Mouse (Mus musculus) ZHBTc4 (cell line): ENCODE data around the gene Ppfia1.
A peak's percentile ranks its signal among the peaks of the same experiment; 100 is the strongest.

Experiments used
- DNase-seq: peaks from one replicate; pipeline ENCODE4 v3.0.0-alpha.2; 2011; ENCODE audit warnings: low read depth, low spot score

Ppfia1 gene

GRCm38 (mm10) chr7:144553237-144554122, at the start of gene Ppfia1:
Gene Ppfia1 (minus strand): TSS chr7:144553729.
- peak; percentile 97 for DNase-seq

DNA sequence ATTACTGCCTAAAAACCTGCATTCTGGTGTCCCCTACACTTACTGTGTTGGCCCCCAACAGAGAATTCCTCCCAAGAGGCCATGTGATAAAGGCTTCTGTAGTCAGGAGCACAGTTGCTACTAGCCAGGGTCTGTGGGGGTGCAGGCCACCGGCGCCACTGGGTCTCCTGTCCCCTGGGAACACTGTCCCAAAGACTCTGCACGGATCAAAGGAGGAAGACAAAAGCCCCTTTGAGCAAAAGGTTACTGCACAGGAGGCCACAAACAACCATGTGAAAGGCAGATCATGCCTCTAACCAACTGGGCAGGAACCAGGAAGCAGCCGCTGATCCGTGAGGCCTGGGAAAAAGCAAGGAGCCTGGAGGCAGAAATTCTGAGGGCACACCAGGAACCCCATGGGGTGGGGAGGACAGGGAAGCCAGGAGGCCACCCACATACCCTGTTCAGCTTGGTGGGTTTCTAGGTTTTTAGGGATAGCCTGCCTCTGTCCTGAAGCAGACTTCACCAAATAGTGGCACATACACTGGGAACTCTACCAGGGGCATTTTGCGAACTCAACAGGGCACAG, 46.9 kb upstream of the Ppfia1 start:
- no peak for DNase-seq

DNA sequence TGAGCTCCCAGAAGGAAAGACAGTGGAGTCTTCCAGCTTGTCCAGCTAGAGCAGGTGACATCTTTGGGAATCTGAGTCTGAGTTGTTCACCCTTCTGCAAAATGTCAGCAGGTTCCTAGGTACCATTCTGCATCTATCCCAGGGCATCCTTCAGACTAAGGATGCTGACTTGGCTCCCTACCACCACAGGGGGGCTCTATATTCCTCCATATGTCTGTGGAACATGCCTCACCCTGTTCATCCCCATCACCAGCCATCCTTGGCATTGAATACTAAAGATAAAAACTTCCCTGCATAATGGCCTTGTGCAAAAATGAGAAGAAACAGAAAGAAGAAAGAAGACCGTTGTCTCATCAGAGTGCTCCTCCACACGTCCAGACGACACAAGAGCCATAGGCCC, 36.0 kb upstream of the Ppfia1 start:
- no peak for DNase-seq

GRCm38 (mm10) chr7:144587291-144587690, 33.8 kb upstream of the Ppfia1 start:
- peak; percentile 35 for DNase-seq

DNA sequence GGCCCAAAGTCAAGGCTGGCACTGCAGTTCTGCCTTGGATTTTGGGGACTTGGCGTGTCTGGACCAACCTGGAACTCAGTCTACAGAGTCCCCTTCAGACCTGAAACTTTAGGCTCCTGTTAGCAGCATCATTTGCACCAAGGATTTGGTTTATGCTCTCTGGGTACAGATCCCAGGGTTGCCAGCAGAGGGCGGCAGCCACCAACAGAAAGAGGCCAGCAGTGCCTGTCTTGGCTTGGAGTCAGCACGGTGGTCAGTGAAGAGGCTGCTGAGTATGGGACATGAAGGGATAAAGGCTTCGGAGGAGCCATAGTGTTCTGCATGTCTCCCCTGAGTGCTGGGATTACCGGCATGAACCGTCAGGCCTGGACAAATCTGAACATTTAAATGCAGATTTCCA, 32.1 kb upstream of the Ppfia1 start:
- DNase-seq: peak; percentile 76

GRCm38 (mm10) chr7:144583619-144584018, 30.1 kb upstream of the Ppfia1 start:
- DNase-seq: peak; percentile 64

- DNase-seq: peak; percentile 95
These were observed 28.9 kb upstream of the Ppfia1 start, which contains the start of gene Fadd for GRCm38 (mm10) chr7:144582284-144582980. Gene Fadd (minus strand): TSS chr7:144582463.

- peak; percentile 80 for DNase-seq
These were observed 28.2 kb upstream of the Ppfia1 start for GRCm38 (mm10) chr7:144581559-144582283.

DNA sequence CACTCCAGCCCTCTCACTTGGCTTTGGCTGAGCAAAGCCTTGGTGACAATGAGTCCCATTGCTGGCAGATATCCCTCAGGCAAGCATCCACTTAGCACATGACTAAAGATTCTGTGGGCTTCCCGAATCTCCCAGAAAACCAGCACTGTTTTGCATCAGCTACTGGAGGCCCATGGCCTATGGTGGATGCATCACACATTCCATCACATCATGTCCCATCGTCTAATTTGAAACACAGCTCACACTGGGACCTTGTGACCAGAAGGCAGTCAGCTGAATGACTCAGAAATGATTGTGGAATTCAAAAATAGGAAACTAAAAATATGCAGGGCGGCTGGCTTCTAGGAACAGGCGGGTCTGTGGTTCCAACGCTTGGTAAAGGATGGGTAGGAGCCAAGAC, 24.3 kb upstream of the Ppfia1 start:
- DNase-seq: no peak

DNA sequence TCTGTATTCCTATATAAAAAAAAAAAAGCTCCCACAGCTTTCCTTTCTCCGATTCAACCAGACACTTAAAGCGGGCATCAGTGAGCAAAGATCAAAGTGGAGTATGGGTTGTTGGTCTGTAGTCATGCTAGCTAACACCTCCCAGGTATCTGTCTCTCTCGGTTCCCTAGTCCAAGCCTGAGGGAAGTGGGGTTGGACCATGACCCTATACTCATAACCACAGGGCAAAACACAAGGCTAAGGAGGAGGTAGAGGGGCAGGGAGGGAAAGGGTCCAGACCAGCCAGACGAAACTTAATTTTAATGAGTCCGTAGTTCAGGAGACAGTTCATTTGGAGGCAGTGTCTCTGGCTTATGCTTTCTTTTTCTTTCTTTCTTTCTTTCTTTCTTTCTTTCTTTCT, 18.7 kb upstream of the Ppfia1 start:
- no peak for DNase-seq

DNA sequence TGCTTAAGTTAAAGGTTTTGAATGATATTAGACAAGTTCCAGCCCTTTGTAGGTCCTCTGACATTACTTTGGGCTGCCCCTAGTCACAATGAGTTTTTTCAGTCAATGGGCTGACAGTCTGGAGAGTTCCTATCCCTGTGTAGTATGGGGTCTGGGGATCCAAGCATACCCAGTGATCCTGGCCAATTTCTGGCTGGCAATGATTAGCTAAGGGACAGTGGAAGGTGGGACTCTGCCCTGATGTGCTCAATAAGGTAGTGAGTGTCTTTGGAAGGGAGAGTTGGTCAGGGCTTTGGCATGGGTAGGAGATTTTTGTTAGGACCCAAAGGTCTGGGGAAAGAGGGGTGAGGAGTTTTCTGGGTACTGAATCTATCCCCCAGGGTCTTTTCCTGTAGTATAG, 18.1 kb upstream of the Ppfia1 start:
- no peak for DNase-seq

GRCm38 (mm10) chr7:144569428-144569827, 15.9 kb upstream of the Ppfia1 start:
- no peak for DNase-seq

GRCm38 (mm10) chr7:144568091-144568490, 14.6 kb upstream of the Ppfia1 start:
- DNase-seq: no peak

DNA sequence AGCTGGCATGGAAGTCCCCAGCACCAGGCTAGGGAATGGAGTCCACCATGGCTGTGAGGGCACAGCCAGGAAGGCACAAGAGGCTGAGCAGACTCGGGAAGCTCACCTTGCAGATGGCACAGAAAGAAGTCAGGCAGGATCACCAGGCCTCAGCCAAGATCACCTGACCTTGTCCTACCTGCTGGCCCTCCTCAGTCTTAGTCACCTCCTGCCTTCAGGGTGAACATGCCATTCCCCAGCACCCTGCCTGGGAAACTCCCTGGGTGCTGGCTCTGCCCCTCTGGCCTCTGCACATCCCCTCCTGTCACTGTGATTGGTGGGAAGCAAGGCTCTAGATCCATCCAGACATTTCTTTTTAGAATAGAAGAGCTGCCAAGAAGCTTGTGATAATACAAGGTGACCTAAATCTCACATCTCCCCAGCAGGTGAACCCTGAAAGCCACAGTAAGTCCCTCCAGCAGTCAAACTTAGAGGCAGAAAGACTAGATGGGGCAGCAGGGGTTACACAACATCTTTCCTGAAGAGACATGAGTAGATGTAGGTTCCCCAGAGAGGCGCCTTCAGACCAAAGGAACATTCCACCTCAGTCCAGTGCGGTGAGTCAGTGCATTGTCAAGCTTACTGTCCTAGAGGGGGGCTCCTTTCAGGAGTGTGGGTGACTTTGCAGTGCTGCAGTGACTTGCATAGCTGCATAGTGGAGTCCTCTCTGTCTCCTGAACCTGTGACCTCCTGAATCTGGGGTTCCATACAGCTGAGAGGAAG, 13.6 kb upstream of the Ppfia1 start:
- no peak for DNase-seq

- DNase-seq: no peak
These were observed 10.1 kb upstream of the Ppfia1 start for GRCm38 (mm10) chr7:144563456-144564155.

- DNase-seq: peak; percentile 40
These were observed 8.5 kb upstream of the Ppfia1 start for GRCm38 (mm10) chr7:144562016-144562415.

DNA sequence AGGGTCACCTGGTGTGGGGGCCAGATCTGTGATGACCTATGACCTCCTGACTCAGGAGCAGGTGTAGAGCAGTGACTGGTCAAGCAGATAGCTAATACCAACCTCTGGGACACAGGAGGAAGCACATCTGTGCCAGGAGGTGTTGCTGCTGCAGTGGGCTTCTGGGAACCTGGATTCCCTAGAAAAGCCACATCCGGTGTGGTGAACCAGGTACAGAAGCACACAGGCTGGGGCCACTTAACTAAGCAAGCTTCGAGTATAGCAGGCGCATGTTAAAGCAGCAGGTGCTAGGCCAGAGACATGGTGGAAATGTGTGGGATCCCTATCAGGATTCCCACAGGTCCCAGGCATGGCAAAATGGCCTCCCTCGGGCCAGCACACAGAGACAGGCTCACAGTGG, 7.1 kb upstream of the Ppfia1 start:
- DNase-seq: no peak

GRCm38 (mm10) chr7:144558552-144558951, 5.0 kb upstream of the Ppfia1 start:
- DNase-seq: no peak

GRCm38 (mm10) chr7:144554123-144554472, 569 bp upstream of the Ppfia1 start:
- DNase-seq: no peak

DNA sequence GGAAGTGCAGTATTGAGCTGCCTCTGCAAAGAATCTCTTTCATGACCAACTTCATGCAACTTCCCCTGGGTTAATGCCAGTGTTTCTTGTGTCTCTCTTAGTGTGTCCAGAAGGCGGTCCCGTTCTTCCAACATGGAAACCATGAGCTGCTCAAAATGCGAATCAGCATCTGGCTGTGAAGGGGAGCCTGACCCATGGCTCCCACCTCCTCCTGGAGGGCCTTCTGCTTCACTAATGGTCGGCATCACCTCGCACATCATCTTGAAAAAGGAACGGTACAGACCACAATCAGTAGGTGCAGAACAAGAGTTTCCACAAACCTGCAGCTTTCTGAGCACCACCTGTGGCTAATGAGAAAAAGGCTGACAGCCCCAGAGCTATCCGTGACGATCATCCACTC, 1.3 kb downstream of the Ppfia1 start:
- no peak for DNase-seq

DNA sequence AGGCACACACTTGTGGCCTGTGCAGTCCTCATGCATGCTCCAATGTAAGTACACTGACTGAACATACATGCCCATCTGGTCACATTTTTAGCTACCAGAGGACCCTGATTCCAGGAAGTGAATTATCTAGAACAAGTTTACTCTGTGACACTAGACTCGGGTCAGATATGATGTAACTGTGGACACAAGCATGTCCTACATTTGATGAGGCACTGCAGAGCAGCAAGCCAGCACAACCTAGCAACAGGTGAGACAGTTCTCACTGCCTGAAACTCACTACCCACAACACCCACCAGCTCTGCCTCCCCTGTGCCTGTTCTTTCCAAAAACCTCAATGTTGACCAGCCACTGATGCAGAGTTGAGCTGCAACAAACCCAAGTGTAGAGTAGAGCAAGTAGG, 2.7 kb downstream of the Ppfia1 start:
- DNase-seq: no peak
